Mouse (Mus musculus) hindbrain, postnatal 0 days (tissue): Measurements from ENCODE around the gene Mical3. TPM values are rescaled to one million over a fixed set of nuclear protein-coding genes. Genes with fewer than 3 reads are reported as not detected.

Experiments used
- ATAC-seq: fragments of 200-750 bp; cut with Nextera tagmentation; 2 replicates; pipeline ENCODE4 v1.8.0; 2017; ENCODE audit warnings: mild to moderate bottlenecking, moderate TSS enrichment, moderate library complexity
- DNase-seq: peaks from one replicate; pipeline ENCODE4 v3.0.0-alpha.2; 2015; ENCODE audit warnings: low spot score
- H3K27ac ChIP-seq: fragments of 300-500 bp; sonication (generic); 2 replicates; pipeline ENCODE4 v1.5.1; 2014; ENCODE audit warnings: mild to moderate bottlenecking
- H3K27me3 ChIP-seq: fragments of 300-500 bp; sonication (generic); 2 replicates; pipeline ENCODE4 v1.6.1; 2014; ENCODE audit warnings: low read length, mixed read lengths; ENCODE audit not compliant: insufficient read depth
- H3K36me3 ChIP-seq: fragments of 300-500 bp; sonication (generic); 2 replicates; pipeline ENCODE4 v1.6.1; 2014; ENCODE audit warnings: low read length, mixed read lengths; ENCODE audit not compliant: insufficient read depth
- H3K4me1 ChIP-seq: fragments of 300-500 bp; sonication (generic); 2 replicates; pipeline ENCODE4 v1.6.1; 2014; ENCODE audit warnings: antibody characterized with exemption, low read length, mixed read lengths; ENCODE audit not compliant: insufficient read depth
- H3K4me2 ChIP-seq: fragments of 300-500 bp; sonication (generic); 2 replicates; pipeline ENCODE4 v1.6.1; 2014; ENCODE audit warnings: low read depth, mild to moderate bottlenecking, low read length, moderate library complexity, mixed read lengths
- H3K4me3 ChIP-seq: fragments of 300-500 bp; sonication (generic); 2 replicates; pipeline ENCODE4 v1.5.1; 2014; ENCODE audit warnings: low read length
- H3K9ac ChIP-seq: fragments of 300-500 bp; sonication (generic); replicated peaks from 2 replicates; pipeline ENCODE4 v1.6.1; 2014; ENCODE audit warnings: mild to moderate bottlenecking, low read length, moderate library complexity, mixed read lengths
- H3K9me3 ChIP-seq: fragments of 300-500 bp; sonication (generic); 2 replicates; pipeline ENCODE4 v1.6.1; 2016; ENCODE audit warnings: low read length, mixed read lengths
- CTCF ChIP-seq: IDR thresholded peaks from 2 replicates; pipeline ENCODE4 v1.5.1; 2016; ENCODE audit warnings: antibody characterized with exemption, control low read depth, low read depth
- WGBS: fragments of 180-500 bp; shearing (Covaris S2); extraction: QIAGEN DNeasy Blood & Tissue Kit; methylation state at CpG from one replicate; pipeline ENCODE4 v1.1.7; 2014; 5-methylcytosine and 5-hydroxymethylcytosine counted together
- polyA plus RNA-seq: library from polyadenylated mRNA; unstranded; fragments of >200 nt; fragmentation: Nextera tagmentation; extraction: Ambion mirVana; gene quantifications from 2 replicates; pipeline ENCODE4 v1.2.1, GENCODE M21; 2015
- total RNA-seq: library from RNA; depleted of rRNA; stranded (reverse); fragments of >200 nt; gene quantifications from 2 replicates; pipeline ENCODE4 v1.2.3, GENCODE M21; 2014

The Mical3 gene
- total and polyA plus RNA-seq, 2 experiments from 2014 or later, result 19.3 to 60.2 TPM

DNA sequence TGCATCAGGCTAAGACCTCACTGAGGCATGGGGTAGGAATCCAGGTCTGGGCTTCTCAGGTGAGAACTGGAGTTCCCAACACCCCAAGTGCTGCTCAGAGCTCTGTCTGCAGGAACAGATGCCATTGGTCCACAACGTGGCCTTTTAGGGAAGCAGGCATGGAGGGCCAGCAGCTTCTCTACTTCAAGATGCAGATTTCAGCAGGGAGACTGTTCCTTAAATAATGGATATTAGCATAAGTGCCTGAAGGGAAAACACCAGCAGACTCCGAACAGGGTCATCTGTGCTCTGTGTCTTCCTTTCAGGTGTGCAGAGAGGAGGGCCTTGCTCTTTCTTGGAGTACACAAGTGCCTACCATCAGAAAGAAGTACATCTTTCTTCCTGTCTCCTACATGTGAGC lies 187.7 kb downstream of the Mical3 start:
- H3K4me1 ChIP-seq, result no peaks in the 10 kb centered on the region
- H3K9ac ChIP-seq, result no peak overlapping the region
- no peak overlapping the region for H3K4me2 ChIP-seq
- H3K27me3 ChIP-seq, result no peaks in the 10 kb centered on the region
- DNase-seq (no peak), ATAC-seq (no peak)
- H3K9me3 ChIP-seq, result no peaks in the 10 kb centered on the region
- WGBS, result 61% methylated on average over 2 of the region's 2 CpGs
- peaks cover 14% of the 10 kb centered on the region; the same call in 1 of the 2 replicates for H3K36me3 ChIP-seq
- no peak for TF ChIP-seq CTCF
- no peak overlapping the region for H3K27ac ChIP-seq
- no peak overlapping the region for H3K4me3 ChIP-seq

DNA sequence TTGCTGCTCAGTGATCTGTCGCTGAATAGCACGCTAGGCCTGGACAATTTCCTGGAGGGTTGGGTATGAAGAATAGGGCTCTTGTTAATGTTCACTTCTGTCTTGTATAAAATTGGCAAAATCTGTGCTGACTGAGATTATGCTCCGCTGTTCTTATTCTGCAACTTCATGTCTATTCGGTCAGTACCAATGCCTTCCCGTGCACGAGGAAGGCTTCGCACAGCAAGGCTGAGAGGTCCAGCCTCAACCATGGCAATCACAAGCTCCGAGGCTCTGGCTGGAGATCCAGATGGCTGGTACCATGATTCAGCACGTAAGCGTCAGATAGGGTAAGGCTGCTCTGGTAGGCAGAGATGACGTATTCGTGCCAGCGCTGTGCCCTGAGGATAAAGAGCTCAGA lies 189.2 kb downstream of the Mical3 start:
- H3K36me3 ChIP-seq, result peaks cover 3% of the 10 kb centered on the region; the same call in 1 of the 2 replicates
- H3K27me3 ChIP-seq, result no peaks in the 10 kb centered on the region
- ATAC-seq, result no peak
- no peaks in the 10 kb centered on the region for H3K9me3 ChIP-seq
- no peak for DNase-seq
- no peaks in the 10 kb centered on the region for H3K4me1 ChIP-seq
- TF ChIP-seq CTCF, result no peak
- no peak overlapping the region for H3K4me2 ChIP-seq
- 91% methylated on average over 13 of the region's 13 CpGs for WGBS
- H3K27ac ChIP-seq, result no peak overlapping the region
- H3K4me3 ChIP-seq, result no peak overlapping the region
- no peak overlapping the region for H3K9ac ChIP-seq

DNA sequence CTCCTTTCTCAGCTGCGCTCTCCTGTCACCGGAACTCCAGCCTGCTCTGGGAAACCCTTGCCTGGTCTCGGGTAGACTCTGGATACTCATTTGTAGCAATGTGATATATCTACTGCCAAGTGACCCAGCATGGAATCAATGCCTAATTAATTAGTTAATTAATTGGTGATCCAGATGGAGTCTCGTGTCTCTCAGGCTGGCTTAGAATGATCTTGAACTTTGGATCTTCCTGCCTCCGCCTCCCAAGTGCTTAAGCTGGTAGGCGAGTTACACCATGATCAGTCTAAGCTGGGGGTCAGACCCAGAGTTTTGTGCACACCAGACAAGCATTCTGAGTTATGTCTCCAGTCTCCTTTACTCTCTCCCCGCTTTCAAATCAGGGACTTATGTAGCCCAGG lies 189.7 kb downstream of the Mical3 start:
- H3K9ac ChIP-seq, result no peak overlapping the region
- DNase-seq (no peak), ATAC-seq (no peak)
- no peaks in the 10 kb centered on the region for H3K4me1 ChIP-seq
- H3K4me3 ChIP-seq, result no peak overlapping the region
- no peaks in the 10 kb centered on the region for H3K27me3 ChIP-seq
- no peak overlapping the region for H3K4me2 ChIP-seq
- 70% methylated on average over 7 of the region's 7 CpGs for WGBS
- H3K27ac ChIP-seq, result no peak overlapping the region
- H3K9me3 ChIP-seq, result no peaks in the 10 kb centered on the region
- no peaks in the 10 kb centered on the region; the same call in 1 of the 2 replicates for H3K36me3 ChIP-seq
- TF ChIP-seq CTCF, result no peak

DNA sequence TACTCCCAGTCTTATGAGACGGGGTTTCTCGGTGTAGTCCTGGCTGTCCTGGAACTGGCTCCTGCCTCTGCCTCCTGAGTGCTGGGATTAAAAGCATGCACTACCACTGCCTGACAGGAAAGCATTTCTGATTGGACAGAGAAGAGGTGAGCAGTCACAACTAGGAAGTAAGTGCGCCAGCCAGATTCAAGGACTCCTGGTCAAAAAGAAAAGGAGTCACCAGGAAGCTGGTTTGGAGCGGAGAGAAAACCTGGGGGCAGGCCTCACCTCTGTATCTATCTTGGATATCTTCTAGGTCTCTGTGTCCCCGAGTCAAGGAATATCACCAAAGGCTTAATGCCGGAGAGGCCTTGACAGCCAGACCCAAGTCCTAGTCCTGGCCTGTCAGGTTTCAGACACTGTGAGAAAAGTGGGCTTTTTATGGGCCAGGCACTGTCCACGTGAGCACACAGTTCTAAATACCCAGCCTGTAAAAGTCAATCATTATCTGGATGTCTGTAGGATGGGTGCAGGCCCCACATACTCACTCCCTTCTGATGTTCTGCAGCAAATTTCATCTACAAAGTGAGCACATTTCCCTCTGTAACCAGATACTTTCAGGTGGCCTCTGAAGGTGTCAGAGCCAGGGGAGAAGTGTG lies 190.2 kb downstream of the Mical3 start:
- no peak overlapping the region for H3K27ac ChIP-seq
- H3K9me3 ChIP-seq, result no peaks in the 10 kb centered on the region
- WGBS, result 87% methylated on average over 7 of the region's 7 CpGs
- DNase-seq (no peak), ATAC-seq (no peak)
- H3K4me3 ChIP-seq, result no peak overlapping the region
- no peak overlapping the region for H3K9ac ChIP-seq
- TF ChIP-seq CTCF, result no peak
- no peaks in the 10 kb centered on the region for H3K27me3 ChIP-seq
- no peaks in the 10 kb centered on the region for H3K4me1 ChIP-seq
- no peak overlapping the region for H3K4me2 ChIP-seq
- H3K36me3 ChIP-seq, result no peaks in the 10 kb centered on the region; the same call in 1 of the 2 replicates

DNA sequence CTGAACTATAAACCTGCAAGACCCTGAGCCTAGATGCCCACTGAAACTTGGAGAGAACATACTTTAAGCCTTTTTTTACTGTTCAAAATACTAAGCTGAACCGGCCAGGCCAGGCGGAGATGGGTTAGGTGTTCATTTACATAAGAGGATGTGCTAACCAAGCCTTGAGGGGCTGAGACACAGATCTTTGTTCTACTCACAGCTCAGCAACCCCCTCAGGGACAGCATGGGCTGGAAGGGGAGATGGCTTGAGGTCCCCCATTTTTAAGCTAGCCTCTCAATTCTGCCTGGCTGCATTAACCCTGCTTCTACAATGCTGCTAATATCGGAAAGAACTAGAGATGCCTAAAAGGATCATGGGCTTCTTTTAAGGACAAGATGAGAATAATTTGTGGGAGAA lies 191.0 kb downstream of the Mical3 start:
- H3K4me1 ChIP-seq, result no peaks in the 10 kb centered on the region
- no peak overlapping the region for H3K4me3 ChIP-seq
- H3K9ac ChIP-seq, result no peak overlapping the region
- 76% methylated on average over 3 of the region's 3 CpGs for WGBS
- H3K36me3 ChIP-seq, result peaks cover 2% of the 10 kb centered on the region; the same call in 1 of the 2 replicates
- TF ChIP-seq CTCF, result no peak
- H3K9me3 ChIP-seq, result no peaks in the 10 kb centered on the region
- no peak overlapping the region for H3K27ac ChIP-seq
- H3K4me2 ChIP-seq, result no peak overlapping the region
- ATAC-seq (no peak), DNase-seq (no peak)
- no peaks in the 10 kb centered on the region for H3K27me3 ChIP-seq

DNA sequence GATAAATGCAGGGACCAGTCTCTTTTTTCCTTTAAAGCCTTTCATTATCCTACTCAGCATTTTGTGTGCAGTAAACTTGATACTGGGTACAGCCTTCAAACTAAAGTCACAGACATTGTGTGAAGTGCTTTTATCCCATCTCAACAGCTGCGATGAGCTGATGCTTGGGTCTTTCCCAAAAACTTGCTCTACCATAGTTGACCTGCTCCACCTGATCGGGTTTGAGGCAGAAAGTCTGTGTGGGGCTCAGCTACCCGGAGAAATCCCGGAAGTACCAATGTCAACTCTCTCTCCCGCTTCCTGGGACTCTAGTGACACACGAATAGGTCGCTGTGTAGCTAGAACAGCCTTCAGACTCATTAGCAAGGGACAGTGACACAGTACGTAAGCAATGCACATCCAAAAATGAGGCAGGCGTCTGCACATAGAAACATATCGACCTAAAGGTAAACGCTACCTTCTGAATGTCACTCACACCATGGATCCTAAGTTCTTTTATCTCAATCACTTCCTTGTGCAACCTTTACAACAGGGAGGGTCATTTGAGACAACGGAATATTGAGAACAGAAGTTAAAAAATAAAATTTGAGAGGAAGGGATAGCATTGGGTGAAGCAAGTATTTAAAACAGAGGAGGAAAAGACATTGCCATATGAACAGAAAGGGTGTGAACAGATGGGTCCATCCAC lies 191.9 kb downstream of the Mical3 start:
- Histone ChIP-seq H3K4me3 (no peak overlapping the region), H3K9me3 (no peaks in the 10 kb centered on the region), H3K4me1 (no peaks in the 10 kb centered on the region), H3K27ac (no peak overlapping the region), H3K36me3 (peaks cover 9% of the 10 kb centered on the region), H3K4me2 (no peak overlapping the region), H3K27me3 (no peaks in the 10 kb centered on the region), H3K9ac (no peak overlapping the region)
- no peak for TF ChIP-seq CTCF
- ATAC-seq (no peak), DNase-seq (no peak)
- 92% methylated on average over 12 of the region's 12 CpGs for WGBS
